Mouse (Mus musculus): ENCODE data around the gene Vmn1r118.
"Not testable (repeated sequence)": the region's sequence is repeated elsewhere in the genome, so short reads cannot be mapped to it uniquely, and the experiment has no call there.

The Vmn1r118 gene

DNA sequence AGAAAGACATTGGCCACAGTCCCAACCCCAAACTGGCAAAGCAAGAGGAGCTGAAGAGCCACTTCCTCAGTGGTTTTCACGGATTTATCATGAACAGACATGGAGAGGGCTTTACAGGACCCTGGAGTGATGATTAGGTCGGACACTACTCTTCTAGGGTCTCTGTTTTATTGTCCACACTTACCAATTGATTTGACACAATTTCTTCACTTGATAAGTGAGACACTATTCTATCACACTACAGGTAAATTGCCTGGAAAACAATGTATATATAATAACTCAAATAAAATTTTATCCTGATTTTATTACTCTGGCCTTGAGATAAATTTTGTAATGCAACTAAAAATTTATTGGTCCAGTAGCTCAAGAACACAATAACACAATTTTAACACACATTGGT is at the start of gene Vmn1r118:
TSS of gene Vmn1r118 (minus strand) at position 101 of the 400 bp plus-strand sequence.
- DNase-seq: not testable (repeated sequence)

DNA sequence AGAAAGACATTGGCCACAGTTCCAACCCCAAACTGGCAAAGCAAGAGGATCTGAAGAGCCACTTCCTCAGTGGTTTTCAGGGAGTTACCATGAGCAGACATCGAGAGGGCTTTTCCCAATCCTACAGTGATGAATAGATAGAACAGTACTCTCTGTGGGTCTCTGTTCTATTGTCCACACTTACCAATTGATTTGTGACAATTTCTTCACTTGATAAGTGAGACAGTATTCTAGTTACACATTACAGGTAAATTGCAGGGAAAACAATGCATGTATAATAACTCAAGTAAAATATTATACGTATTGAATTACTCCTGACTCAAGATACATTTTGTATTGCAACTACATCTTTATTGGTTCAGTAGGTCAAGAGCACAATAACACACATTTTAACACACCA is 28.1 kb downstream of the Vmn1r118 start, which contains the start of gene Vmn1r117:
TSS of gene Vmn1r117 (minus strand) at position 101 of the 400 bp plus-strand sequence.
- not testable (repeated sequence) for DNase-seq

DNA sequence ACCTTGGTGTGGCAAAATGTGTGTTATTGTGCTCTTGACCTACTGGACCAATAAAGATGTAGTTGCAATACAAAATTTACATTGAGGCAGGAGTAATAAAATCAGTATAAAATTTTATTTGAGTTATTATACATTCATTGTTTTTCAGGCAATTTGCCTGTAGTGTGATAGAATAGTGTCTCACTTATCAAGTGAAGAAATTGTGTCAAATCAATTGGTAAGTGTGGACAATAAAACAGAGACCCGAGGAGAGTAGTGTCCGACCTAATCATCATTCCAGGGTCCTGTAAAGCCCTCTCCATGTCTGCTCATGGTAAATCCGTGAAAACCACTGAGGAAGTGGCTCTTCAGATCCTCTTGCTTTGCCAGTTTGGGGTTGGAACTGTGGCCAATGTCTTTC is 40.2 kb downstream of the Vmn1r118 start, which contains the start of gene Vmn1r116:
TSS of gene Vmn1r116 (plus strand) at position 301 of the 400 bp plus-strand sequence.
- DNase-seq: not testable (repeated sequence)

All from B cell, adult 2 months (primary cell).